Mouse (Mus musculus) kidney, postnatal 25 days (tissue): Measurements from ENCODE around the gene Wdr89.

Source experiments
- DNase-seq, 2 experiments: peaks; one replicate each; pipeline ENCODE4 v3.0.0; 2021; ENCODE audit warnings: mixed read lengths in 2 of 2

Gene Wdr89

GRCm38 (mm10) chr12:75668221-75668620 is 1.1 kb downstream of the Wdr89 start:
- no peak for DNase-seq

DNA sequence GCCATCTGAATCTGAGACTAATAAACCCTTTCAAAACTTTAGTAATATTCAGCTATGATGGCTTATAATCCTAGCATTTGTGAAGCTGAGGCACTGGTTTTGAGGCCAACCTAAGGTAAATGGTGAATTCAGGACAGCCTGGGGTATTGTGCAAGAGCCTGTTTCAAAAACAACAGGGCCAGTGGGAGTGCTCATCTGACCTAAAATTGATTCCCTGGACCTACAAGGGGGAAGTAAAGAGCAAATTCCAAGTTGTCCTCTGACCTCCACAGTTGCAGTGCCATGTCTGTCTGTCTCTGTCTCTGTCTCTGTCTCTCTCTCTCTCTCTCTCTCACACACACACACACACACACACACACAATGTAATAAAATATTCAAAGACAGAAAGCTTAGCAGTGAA is 2.4 kb downstream of the Wdr89 start:
- no peak for DNase-seq

DNA sequence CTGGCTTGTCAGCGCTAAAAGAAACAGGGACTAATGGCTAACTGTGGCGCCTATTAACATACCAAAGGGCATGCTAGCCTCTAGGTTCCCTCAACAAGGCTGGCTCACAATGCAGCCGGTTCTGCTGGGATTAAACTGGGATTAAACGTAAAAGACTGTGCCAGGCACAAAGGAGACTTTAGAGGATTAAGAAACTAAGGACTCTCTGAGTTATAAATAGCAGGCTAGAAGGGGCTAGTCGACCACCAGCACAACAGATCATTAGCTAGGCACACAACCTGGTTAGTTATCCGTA is 4.9 kb downstream of the Wdr89 start:
- peak; percentile 56 to 75 for DNase-seq

DNA sequence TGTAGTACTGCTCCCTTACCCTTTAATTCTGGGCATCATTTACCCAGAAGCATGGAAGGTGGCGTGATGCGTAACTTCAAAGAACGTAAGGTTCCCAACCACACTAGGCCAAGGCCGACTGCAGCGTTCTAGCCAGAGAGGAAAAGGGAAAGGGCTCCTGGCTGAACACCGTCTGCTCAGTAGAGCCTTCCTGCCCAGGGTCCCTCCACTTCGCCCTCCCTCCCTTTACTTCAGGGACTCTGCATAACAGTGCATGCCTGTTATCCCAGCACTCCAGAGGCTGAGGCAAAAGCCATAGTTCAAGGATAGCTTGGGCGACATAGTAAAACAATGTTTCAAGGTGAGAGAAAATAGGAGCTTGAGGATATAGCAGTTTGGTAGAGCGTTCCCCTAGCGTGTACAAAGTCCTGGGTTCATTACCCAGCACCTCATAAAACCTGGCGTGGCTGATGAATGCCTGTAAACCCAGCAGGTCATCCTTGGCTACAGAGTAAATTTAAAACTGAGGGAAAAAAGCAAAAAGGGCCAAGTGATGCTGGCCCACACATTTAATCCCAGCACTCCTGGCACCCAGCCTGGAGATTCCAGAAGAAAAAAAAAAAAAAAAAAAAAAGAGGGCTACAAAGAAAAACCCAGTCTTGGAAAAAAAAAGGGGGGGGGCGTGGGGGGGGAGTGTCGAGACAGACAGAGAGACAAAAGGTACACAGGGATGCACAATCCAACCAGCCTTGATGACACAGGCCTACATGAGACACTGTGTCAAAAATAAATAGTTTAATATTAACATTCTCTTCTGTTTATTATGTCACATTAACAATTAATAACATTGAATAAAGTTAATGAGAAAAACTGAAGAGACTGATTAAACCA is 5.5 kb downstream of the Wdr89 start:
- DNase-seq, result peak; percentile 75 to 76

DNA sequence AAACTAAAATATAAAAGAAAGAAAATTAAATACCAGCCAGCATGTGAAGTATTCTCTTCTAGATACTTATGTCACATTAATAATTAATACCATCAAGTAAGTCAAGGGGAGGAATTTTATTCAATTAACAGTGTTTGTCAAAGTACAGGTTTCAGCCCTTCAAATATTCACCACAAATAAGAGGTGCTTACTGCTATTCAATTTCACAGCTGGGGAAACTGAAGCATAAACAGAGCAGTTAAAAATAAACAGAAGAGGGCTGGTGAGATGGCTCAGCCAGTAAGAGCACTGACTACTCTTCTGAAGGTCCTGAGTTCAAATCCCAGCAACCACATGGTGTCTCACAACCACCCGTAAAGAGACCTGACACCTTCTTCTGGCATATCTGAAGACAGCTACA is 7.0 kb downstream of the Wdr89 start:
- no peak for DNase-seq

DNA sequence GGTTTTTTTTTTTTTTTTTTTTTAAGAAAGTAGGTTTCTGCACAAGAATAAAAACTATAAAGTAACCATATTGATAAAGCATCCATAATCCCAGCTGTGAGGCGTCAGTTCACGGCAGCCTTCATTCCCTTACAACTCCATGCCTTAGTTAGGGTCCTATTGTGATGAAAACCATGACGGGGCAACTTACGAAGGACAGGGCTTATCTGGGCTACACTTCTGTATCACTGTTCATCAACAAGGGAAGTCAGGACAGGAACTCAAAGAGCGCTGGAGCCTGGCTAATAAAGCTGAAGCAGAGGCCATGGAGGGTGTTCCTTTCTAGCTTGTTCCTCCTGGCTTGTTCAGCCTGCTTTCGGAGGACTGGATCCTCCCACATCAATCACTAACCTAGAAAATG is 10.9 kb downstream of the Wdr89 start:
- DNase-seq, result no peak

- DNase-seq, result peak; percentile 56 to 68
Observed at GRCm38 (mm10) chr12:75656580-75656979, 12.8 kb downstream of the Wdr89 start.

DNA sequence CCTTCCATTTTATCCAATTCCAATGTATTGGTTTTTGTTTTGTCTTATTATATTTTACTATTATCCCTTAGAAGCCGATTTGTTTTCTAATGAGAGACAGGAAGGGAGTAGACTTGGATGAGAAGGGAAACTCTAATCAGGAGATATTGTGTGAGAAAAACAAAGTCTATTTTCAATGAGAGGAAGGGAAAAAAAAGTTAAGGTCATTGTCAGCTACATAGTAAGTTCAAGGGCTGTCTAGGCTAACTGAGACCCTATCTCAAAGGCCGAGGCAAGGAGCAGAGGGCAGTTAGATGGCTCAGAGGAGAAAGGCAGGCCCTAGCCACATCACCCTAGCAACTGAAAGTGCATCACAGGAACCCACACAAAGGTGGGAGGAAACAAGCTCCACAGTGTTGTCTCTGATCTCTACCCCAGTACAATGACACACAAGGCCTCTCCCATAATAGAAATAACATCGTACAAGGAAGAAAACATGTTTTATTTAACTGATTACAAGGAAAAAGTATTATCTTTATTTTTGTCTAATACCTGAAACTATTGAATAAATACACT is 15.0 kb downstream of the Wdr89 start:
- no peak for DNase-seq

DNA sequence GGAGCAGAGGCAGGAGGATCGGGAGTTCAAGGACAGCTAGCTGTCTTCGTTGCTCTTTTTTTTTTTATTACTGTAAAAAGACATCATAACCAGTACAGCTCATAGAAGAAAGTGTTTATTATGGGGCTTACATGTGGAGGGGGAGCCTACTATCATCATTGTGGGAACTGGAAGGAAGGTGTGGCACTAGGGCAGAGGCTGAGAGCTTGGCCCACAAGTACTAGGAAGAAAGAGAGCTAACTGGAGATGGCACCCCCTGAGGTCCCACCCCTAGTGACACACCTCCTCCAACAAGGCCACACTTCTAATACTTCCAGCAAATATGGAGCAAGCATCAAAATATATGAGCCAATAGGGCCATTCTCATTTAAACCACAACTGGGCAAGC is 19.6 kb downstream of the Wdr89 start:
- no peak for DNase-seq

DNA sequence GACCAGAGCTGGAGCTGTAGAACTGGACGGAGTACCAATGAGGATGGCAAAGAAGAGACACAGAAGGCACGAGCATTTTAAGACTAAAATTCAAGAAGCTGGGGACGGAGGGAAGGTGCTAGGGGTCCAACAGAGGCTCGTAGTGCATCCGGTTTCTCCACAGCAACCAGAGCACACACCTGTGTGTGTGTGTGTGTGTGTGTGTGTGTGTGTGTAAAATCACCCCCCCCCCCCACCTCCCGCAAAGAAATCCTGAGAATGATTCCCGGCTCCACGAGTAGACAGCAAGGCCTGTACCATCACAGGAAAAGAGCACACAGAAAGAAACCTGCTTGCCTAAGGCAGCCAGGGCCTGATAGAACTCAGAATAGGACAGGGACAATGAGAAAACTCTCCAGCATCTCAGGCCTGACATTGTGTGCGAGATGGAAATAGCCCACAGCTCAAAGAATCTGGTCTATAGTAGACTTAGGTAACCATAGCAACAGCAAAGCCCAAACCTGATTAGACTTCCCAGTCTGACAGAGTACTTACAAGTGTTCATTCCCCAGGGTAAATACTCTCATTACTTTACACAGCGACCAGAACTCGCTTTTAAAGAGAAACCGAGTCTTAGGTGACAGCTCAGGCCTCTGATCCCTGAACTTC is 20.2 kb downstream of the Wdr89 start:
- no peak for DNase-seq

DNA sequence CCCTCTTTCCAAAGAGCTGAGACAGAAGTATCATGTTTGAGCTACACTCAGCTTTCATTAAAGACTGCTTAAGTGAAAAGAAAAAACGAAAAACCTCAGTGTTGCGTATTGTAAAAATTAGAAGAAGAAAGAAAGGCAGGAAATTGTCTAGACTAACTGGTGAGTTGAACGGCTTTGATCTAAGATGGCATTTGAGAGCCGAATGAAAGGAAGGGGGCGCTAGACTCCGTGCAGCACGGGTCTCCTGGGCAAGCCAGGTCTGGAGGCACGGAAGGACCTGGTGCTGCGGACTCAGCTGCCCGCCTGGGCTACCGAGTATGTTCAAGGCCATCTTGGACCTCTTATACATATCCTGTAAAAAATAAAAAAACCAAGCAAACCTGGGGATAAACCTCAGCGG is 21.1 kb downstream of the Wdr89 start:
- DNase-seq, result no peak

DNA sequence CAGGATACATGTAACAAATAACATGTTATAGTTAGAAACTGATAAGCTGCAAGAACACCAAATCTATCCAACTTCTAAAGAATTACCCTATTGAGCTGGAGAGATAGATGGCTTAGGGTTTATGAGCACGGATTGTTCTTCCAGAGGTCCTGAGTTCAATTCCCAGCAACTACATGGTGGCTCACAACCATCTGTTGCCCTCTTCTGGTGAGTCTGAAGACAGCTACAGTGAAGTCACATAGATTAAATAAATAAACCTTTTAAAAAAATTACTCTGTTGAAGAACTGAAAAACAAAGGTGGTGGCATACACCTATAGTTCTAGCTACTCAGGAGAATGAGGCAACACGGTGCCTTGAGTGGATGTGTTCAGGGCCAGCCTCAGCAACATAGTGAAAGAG is 21.7 kb downstream of the Wdr89 start:
- DNase-seq, result no peak

DNA sequence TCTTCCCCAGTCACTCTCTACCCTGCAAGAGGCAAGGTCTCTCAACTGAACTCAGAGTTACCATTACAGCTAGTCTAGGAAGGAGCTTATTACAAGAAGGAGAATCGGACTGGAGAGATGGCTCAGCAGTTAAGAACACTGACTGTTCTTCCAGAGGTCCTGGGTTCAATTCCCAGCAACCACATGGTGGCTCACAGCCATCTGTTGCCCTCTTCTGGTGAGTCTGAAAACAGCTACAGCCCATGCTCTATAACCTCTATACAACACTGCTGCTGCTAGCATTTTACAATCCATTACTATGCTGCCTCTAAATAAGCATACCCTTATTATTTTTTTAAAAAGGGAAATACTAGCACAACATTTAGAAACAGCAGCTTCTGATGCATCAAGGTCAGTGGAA is 23.6 kb downstream of the Wdr89 start:
- DNase-seq, result peak in 1 of 2 experiments; percentile 10

GRCm38 (mm10) chr12:75641726-75642125 is 27.6 kb downstream of the Wdr89 start:
- DNase-seq, result peak in 1 of 2 experiments; percentile 7

GRCm38 (mm10) chr12:75638345-75638744 is 31.0 kb downstream of the Wdr89 start:
- DNase-seq, result no peak

- DNase-seq, result no peak
Observed at GRCm38 (mm10) chr12:75637103-75637502, 32.2 kb downstream of the Wdr89 start.

DNA sequence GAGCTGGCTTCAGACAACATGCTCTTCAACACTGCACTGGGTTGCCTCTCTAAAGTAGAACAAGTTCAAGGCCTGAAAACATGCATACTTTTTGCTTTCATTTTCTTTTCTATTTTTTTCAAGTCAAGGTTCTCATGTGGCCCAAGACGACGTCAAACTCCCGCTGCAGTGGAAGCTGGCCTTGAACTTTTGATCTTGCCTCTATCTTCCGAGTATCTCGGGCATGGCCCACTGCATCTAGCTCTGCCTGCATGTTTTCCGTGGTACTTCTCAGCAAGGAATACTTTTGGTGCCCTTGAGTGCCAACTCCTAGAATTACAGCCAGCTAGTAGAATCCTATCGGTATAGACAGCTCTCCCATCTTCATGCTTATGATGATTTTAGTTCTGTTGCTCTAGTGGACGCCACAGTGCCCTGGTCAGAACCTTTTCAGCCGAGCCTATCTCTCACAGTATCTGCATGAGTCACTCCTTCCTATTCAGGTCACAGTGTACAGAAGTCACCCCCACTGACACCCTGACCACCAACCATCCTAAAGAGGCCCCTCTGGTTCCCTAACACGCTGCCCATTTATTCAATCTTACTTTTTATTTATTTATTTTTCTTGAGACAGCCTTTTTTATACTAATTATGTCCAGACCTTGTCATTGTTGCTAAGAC is 33.4 kb downstream of the Wdr89 start:
- DNase-seq, result no peak

DNA sequence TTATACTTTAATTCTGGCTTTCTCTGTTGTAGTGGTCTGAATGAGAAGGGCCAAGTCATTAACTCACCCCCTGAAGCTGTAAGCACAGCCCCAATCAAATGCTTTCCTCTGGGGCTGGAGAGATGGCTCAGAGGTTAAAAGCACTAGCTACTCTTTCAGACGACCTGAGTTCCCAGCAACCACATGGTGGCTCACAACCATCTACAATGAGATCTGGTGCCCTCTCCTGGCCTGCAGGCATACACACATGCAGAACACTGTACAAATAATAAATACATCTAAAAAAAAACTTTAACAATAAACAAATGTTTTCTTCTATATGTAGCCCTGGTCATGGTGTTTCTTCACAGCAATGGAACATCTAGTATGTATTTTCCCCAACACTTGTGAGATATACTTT is 39.7 kb downstream of the Wdr89 start:
- no peak for DNase-seq

DNA sequence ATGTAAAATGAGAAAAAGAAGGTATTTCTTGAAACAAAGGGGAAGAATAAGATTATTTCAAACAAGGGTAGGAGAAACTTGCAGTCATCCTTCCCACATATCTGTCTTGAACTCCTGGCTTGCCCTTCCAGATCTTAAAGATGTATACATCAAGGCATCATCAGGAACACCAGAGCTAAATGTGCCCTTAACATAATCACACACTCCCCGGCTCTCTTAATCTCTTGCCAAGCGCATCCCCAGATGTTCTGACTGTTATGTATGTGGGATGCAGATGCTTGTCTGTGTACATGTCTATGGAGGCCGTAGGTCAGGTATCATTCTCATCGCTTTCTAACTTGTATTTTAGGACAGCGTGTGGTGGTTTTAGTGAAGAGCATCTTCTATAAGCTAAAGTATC is 46.0 kb downstream of the Wdr89 start:
- DNase-seq, result no peak

GRCm38 (mm10) chr12:75622835-75623234 is 46.5 kb downstream of the Wdr89 start:
- no peak for DNase-seq

DNA sequence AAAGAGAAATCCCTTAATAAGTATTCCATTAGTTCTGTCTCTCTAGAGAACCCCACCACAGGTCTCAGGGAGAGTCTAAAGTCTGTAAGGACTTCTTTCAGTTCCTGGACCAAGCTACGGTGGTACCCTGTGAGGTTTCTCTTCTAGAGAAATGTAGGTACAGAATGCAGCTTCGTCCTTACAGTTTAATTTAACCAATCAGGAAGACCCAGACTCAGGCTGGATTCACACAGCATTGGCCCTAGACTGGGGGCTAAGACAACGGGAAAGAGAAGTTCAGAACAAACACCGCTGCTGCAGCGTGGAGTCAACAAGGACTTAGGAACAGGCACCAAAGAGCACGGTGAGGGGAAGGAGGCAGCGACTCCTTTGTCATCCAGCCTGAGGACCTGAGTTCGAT is 52.5 kb downstream of the Wdr89 start:
- DNase-seq, result no peak

GRCm38 (mm10) chr12:75616158-75616791 is 53.1 kb downstream of the Wdr89 start:
- DNase-seq, result peak; percentile 20 to 60

- peak in 1 of 2 experiments; percentile 38 for DNase-seq
Observed at GRCm38 (mm10) chr12:75615556-75615955, 53.8 kb downstream of the Wdr89 start.
